19 mouse cellular contexts compared by ENCODE assay signal in the genomic region with DNA sequence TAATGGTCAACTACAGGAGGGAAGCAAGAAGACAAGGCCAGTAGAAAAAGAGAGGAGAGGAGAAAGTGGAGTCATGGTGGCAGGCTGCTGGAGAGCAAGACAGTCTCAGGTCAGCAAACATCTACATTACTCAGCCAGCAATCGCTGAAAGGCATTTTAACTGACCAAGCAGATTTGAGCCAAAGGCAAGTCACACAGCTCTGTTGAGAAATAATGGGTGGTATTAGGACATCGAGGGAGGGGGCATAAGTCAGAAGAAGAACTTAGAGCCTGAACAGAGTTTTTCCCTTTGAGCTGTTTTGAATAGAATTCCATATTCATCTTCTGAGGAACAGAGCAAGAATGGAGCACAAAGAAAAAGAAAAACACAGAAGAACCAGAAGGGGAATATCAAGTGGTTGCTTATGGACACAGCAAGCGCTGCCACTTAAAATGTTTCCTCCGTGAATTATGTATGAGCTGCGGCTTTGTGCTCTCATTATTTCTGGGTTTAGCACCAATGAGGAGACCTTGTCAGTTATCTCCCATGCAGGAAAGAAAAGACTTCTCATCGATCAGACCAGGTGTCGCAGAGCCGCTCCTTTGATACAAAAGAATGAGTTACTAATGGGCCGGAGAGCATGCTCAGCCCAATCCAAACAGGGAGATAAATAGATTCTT.
DNase-seq lines count a peak whose midpoint lies in the region; ATAC-seq and TF ChIP-seq lines count a peak whose summit lies in the region.
"Had no signal": no experiment of that assay in that cellular context is flagged by ENCODE, and none has a peak within 500 bp of the region (broad histone marks: within the 10 kb centered on the region; RNA-seq: fewer than 3 reads in every experiment).

No protein-coding gene starts in this region.

- TF ChIP-seq POLR2A in bone marrow macrophage, adult 2 months (IDR thresholded peaks at IDR 0.05; ENCODE audit: borderline replicate concordance, low read depth, low read length), result no peak

- no peak overlapping the region for H3K4me3 ChIP-seq in bone marrow macrophage, adult 2 months (ENCODE audit: insufficient read depth, low read length)
- no peak overlapping the region for H3K4me3 ChIP-seq in forebrain, embryonic 14.5 days (ENCODE audit: low read depth, low read length)
- H3K4me3 ChIP-seq in hindbrain, embryonic 16.5 days (ENCODE audit: low read length), result no peak overlapping the region
- H3K4me3 ChIP-seq in midbrain, embryonic 16.5 days (ENCODE audit: low read depth, low read length), result no peak overlapping the region
- H3K4me3 ChIP-seq: embryonic facial prominence, embryonic 12.5 days; limb, embryonic 10.5 days; liver, embryonic 15.5 days; myocyte had no signal

- no peak overlapping the region for H3K9ac ChIP-seq in forebrain, embryonic 14.5 days (ENCODE audit: low read length)
- 0 out of 2 replicates have a peak overlapping the region, but pooled peaks have one; percentile 13 for H3K9ac ChIP-seq in hindbrain, embryonic 16.5 days (ENCODE audit: low read depth, low read length)
- H3K9ac ChIP-seq in midbrain, embryonic 16.5 days (ENCODE audit: low read depth, low read length), result no peak overlapping the region
- H3K9ac ChIP-seq: embryonic facial prominence, embryonic 12.5 days; liver, embryonic 15.5 days had no signal

- peak; percentile 53 for DNase-seq in forebrain, embryonic 14.5 days (ENCODE audit: low spot score)
- DNase-seq in urinary bladder, adult 2 months (ENCODE audit: low spot score), result no peak
- no peak for DNase-seq in Muller cell, postnatal 12 days (ENCODE audit: inconsistent ontology term)
- DNase-seq in kidney, postnatal 25 days, result no peak
- DNase-seq: cerebellum, adult 9-11 months; gastrocnemius, postnatal 25 days; heart, postnatal 36 days; kidney, adult 11 months; layer of hippocampus, postnatal 36 days; lung, postnatal 36 days had no signal

- ATAC-seq in forebrain, embryonic 14.5 days, result peak; percentile 74
- ATAC-seq in hindbrain, embryonic 16.5 days, result peak; percentile 48
- peak; percentile 74 for ATAC-seq in midbrain, embryonic 16.5 days
- ATAC-seq: CD4-positive, CD25-positive, alpha-beta regulatory T cell, adult 4 months had no signal

- no peak overlapping the region for H3K4me2 ChIP-seq in forebrain, embryonic 14.5 days (ENCODE audit: low read length)
- H3K4me2 ChIP-seq in hindbrain, embryonic 16.5 days (ENCODE audit: low read length), result peak overlapping the region; percentile 27
- peak overlapping the region; percentile 27 for H3K4me2 ChIP-seq in midbrain, embryonic 16.5 days (ENCODE audit: low read length)
- H3K4me2 ChIP-seq: embryonic facial prominence, embryonic 12.5 days; heart, embryonic 11.5 days; liver, embryonic 15.5 days had no signal

- 32% methylated on average over 9 of the region's 9 CpGs for WGBS in forebrain, embryonic 14.5 days
- 20% methylated on average over 9 of the region's 9 CpGs for WGBS in hindbrain, embryonic 16.5 days
- 18% methylated on average over 9 of the region's 9 CpGs for WGBS in midbrain, embryonic 16.5 days

- no peak for TF ChIP-seq CTCF in bone marrow macrophage, adult 2 months (IDR thresholded peaks at IDR 0.05; ENCODE audit: low read depth, low read length)

- no peaks in the 10 kb centered on the region for H3K36me3 ChIP-seq in forebrain, embryonic 14.5 days (ENCODE audit: control insufficient read depth, insufficient read depth, low read length)
- no peaks in the 10 kb centered on the region for H3K36me3 ChIP-seq in hindbrain, embryonic 16.5 days (ENCODE audit: control insufficient read depth, insufficient read depth, low read length)
- H3K36me3 ChIP-seq in midbrain, embryonic 16.5 days (ENCODE audit: control insufficient read depth, insufficient read depth, low read length), result no peaks in the 10 kb centered on the region
- H3K36me3 ChIP-seq: embryonic facial prominence, embryonic 12.5 days; limb, embryonic 10.5 days; liver, embryonic 15.5 days had no signal

- H3K27ac ChIP-seq in bone marrow macrophage, adult 2 months (ENCODE audit: insufficient read depth, low read depth, low read length), result peak overlapping the region; percentile 51
- no peak overlapping the region for H3K27ac ChIP-seq in forebrain, embryonic 14.5 days (ENCODE audit: low read depth, low read length)
- no peak overlapping the region for H3K27ac ChIP-seq in hindbrain, embryonic 16.5 days (ENCODE audit: low read depth, low read length)
- peak overlapping the region; percentile 23; the same call in 1 of the 2 replicates for H3K27ac ChIP-seq in midbrain, embryonic 16.5 days (ENCODE audit: low read length)
- H3K27ac ChIP-seq: embryonic facial prominence, embryonic 12.5 days; limb, embryonic 10.5 days; liver, embryonic 15.5 days had no signal

- no peaks in the 10 kb centered on the region for H3K27me3 ChIP-seq in forebrain, embryonic 14.5 days (replicated peaks; ENCODE audit: control insufficient read depth, insufficient read depth, low read length)
- H3K27me3 ChIP-seq in hindbrain, embryonic 16.5 days (replicated peaks; ENCODE audit: control insufficient read depth, insufficient read depth, low read length), result no peaks in the 10 kb centered on the region
- no peaks in the 10 kb centered on the region for H3K27me3 ChIP-seq in midbrain, embryonic 16.5 days (ENCODE audit: control insufficient read depth, insufficient read depth, low read depth, low read length)
- H3K27me3 ChIP-seq: embryonic facial prominence, embryonic 12.5 days; liver, embryonic 15.5 days had no signal

- no peaks in the 10 kb centered on the region for H3K9me3 ChIP-seq in forebrain, embryonic 14.5 days (replicated peaks; ENCODE audit: control insufficient read depth, low read length)
- no peaks in the 10 kb centered on the region for H3K9me3 ChIP-seq in hindbrain, embryonic 16.5 days (ENCODE audit: control insufficient read depth, low read length)
- no peaks in the 10 kb centered on the region for H3K9me3 ChIP-seq in midbrain, embryonic 16.5 days (replicated peaks; ENCODE audit: control insufficient read depth, low read length, poor library complexity, severe bottlenecking)
- H3K9me3 ChIP-seq: embryonic facial prominence, embryonic 12.5 days; limb, embryonic 10.5 days; liver, embryonic 15.5 days had no signal

- H3K4me1 ChIP-seq in bone marrow macrophage, adult 2 months (ENCODE audit: control insufficient read depth, insufficient read depth, low read length), result peaks cover 17% of the 10 kb centered on the region
- H3K4me1 ChIP-seq in forebrain, embryonic 14.5 days (ENCODE audit: control insufficient read depth, insufficient read depth, low read length), result peaks cover 4% of the 10 kb centered on the region; the same call in 1 of the 2 replicates
- H3K4me1 ChIP-seq in hindbrain, embryonic 16.5 days (ENCODE audit: control insufficient read depth, insufficient read depth, low read depth, low read length), result 0 out of 2 replicates have a peak, but pooled peaks cover 3% of the 10 kb centered on the region
- peaks cover 7% of the 10 kb centered on the region; the same call in 1 of the 2 replicates for H3K4me1 ChIP-seq in midbrain, embryonic 16.5 days (ENCODE audit: control insufficient read depth, insufficient read depth, low read length)
- H3K4me1 ChIP-seq: embryonic facial prominence, embryonic 12.5 days; limb, embryonic 10.5 days; liver, embryonic 15.5 days had no signal

Comparison
In these comparisons a context has a peak if more than half of its experiments do, and no peak if none do; other contexts are left out.
1. H3K27ac ChIP-seq: peak in bone marrow macrophage, adult 2 months (single experiment) and midbrain, embryonic 16.5 days (single experiment); none in forebrain, embryonic 14.5 days (single experiment) and hindbrain, embryonic 16.5 days (single experiment).
2. Peak in every context shown above with its lines, with median percentiles within 50 percentile points of each other: ATAC-seq.